ENCODE assay signal across 8 mouse cellular contexts in the genomic region with DNA sequence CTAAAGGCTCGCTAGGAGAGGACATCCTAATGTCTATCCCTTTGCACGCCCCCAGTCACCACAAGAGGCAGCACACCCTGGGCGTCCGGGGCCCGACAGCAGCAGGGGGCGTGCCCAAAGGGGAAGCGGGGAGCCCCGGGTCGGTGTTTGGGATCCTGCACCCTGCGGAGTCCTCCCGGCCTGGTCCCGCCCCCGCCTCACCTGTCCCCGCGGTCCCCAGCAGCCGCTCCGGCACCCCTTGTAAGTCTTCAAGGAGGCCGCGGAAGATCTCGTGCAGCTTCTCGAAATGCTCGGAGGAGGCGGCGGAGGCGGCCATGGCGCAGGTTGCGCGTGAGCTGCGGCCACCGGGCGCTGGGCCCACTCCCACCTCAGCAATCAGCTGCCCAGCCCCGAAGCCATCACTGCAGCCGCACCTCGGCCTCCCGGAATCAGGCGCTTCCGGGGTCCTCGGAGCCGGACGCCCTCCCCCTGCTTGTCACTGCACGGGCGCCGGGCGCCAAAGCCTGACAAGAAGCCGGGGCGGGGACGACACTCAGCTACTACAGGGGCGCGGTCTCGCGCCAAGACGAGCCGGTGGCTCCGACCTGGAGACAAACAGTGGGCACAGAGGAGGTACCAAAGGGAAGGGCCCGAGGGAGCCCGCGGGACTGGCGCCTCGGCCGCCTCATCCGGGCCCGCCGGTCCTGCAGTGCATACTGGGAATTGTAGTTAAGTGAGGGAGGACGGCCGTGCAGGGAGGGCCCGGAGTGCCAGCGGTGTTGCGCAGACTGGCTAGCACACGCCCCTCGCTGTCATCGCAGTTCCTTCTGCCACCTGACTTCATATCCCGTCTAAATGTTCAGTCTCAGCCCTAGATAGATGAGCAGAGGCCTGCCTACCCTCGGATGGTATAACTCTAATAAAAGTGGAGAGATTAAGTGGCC. TPM values are rescaled to one million over a fixed set of nuclear protein-coding genes. Genes with fewer than 3 reads are reported as not detected.
DNase-seq lines count a peak whose midpoint lies in the region; ATAC-seq and TF ChIP-seq lines count a peak whose summit lies in the region.

TSS of gene Vti1b (minus strand) at position 649 of the 923 bp plus-strand sequence.

- peaks cover 19% of the 10 kb centered on the region for H3K36me3 ChIP-seq in embryonic facial prominence, embryonic 14.5 days (ENCODE audit: control insufficient read depth, insufficient read depth, low read length)
- peaks cover 22% of the 10 kb centered on the region for H3K36me3 ChIP-seq in limb, embryonic 14.5 days (ENCODE audit: control insufficient read depth, insufficient read depth, low read length)
- peaks cover 12% of the 10 kb centered on the region for H3K36me3 ChIP-seq in midbrain, postnatal 0 days (ENCODE audit: insufficient read depth, low read length)

- ATAC-seq in embryonic facial prominence, embryonic 14.5 days (ENCODE audit: low read depth), result peak; percentile 98
- ATAC-seq in limb, embryonic 14.5 days (ENCODE audit: low FRiP score, low read depth), result peak; percentile 96
- ATAC-seq in midbrain, postnatal 0 days (ENCODE audit: low FRiP score), result peak; percentile 97

- TF ChIP-seq CTCF in midbrain, postnatal 0 days (IDR thresholded peaks at IDR 0.05), result peak; percentile 75

- H3K9ac ChIP-seq in embryonic facial prominence, embryonic 14.5 days (ENCODE audit: low read depth, low read length), result peak within 1 kb of the TSS; percentile 90
- H3K9ac ChIP-seq in limb, embryonic 14.5 days (ENCODE audit: low read depth, low read length, severe bottlenecking), result peak within 1 kb of the TSS; percentile 82
- peak within 1 kb of the TSS; percentile 86 for H3K9ac ChIP-seq in midbrain, postnatal 0 days (replicated peaks; ENCODE audit: low read length, poor library complexity, severe bottlenecking)

- no peaks in the 10 kb centered on the region for H3K9me3 ChIP-seq in embryonic facial prominence, embryonic 14.5 days (ENCODE audit: control insufficient read depth, low read length)
- H3K9me3 ChIP-seq in limb, embryonic 14.5 days (ENCODE audit: control insufficient read depth, low read length), result no peaks in the 10 kb centered on the region
- H3K9me3 ChIP-seq in midbrain, postnatal 0 days (ENCODE audit: low read length), result no peaks in the 10 kb centered on the region

- H3K4me1 ChIP-seq in embryonic facial prominence, embryonic 14.5 days (ENCODE audit: control insufficient read depth, insufficient read depth, low read length), result peaks cover 5% of the 10 kb centered on the region; the same call in 1 of the 2 replicates
- peaks cover 5% of the 10 kb centered on the region; the same call in 1 of the 2 replicates for H3K4me1 ChIP-seq in limb, embryonic 14.5 days (ENCODE audit: control insufficient read depth, insufficient read depth, low read length)
- peaks cover 5% of the 10 kb centered on the region; the same call in 1 of the 2 replicates for H3K4me1 ChIP-seq in midbrain, postnatal 0 days (ENCODE audit: insufficient read depth, low read length)

- whole genome bisulfite sequencing in embryonic facial prominence, embryonic 14.5 days, result 1% methylated on average over 38 of the region's 73 CpGs
- under 1% methylated on average over 67 of the region's 73 CpGs for WGBS in limb, embryonic 14.5 days
- WGBS in midbrain, postnatal 0 days, result under 1% methylated on average over 73 of the region's 73 CpGs

- peak; percentile 90 for DNase-seq in 3T3-L1 (ENCODE audit: low read depth, low spot score)
- peak; percentile 74 to 83 for DNase-seq in adrenal gland, postnatal 4 days (ENCODE audit: low spot score in 2 of 2)
- peak; percentile 95 for DNase-seq in embryonic facial prominence, embryonic 14.5 days (ENCODE audit: low spot score)
- DNase-seq in heart, adult 8-10 months (ENCODE audit: low spot score), result peak; percentile 94
- peak; percentile 95 for DNase-seq in kidney, adult 9 months
- peak; percentile 86 for DNase-seq in limb, embryonic 14.5 days (ENCODE audit: low spot score)
- peak; percentile 90 for DNase-seq in midbrain, postnatal 0 days (ENCODE audit: low spot score)
- DNase-seq in spleen, postnatal 14 days (ENCODE audit: low spot score in 2 of 2), result peak; percentile 77 to 81

- H3K4me3 ChIP-seq in embryonic facial prominence, embryonic 14.5 days (ENCODE audit: low read depth, low read length), result peak within 1 kb of the TSS; percentile 70
- H3K4me3 ChIP-seq in limb, embryonic 14.5 days (replicated peaks; ENCODE audit: low read length), result peak within 1 kb of the TSS; percentile 74
- H3K4me3 ChIP-seq in midbrain, postnatal 0 days (ENCODE audit: low read depth, low read length), result peak within 1 kb of the TSS; percentile 97

- 0 out of 2 replicates have a peak, but pooled peaks have one; percentile 28 for TF ChIP-seq POLR2A in limb, embryonic 14.5 days (IDR thresholded peaks at IDR 0.05; ENCODE audit: borderline replicate concordance, extremely low read depth, insufficient read depth, insufficient read length)

- peak within 1 kb of the TSS; percentile 72 for H3K4me2 ChIP-seq in embryonic facial prominence, embryonic 14.5 days (ENCODE audit: low read depth, low read length)
- H3K4me2 ChIP-seq in limb, embryonic 14.5 days (replicated peaks; ENCODE audit: low read depth, low read length, severe bottlenecking), result peak within 1 kb of the TSS; percentile 69
- H3K4me2 ChIP-seq in midbrain, postnatal 0 days (ENCODE audit: low read depth, low read length, poor library complexity, severe bottlenecking), result peak within 1 kb of the TSS; percentile 61

- no peaks in the 10 kb centered on the region for H3K27me3 ChIP-seq in embryonic facial prominence, embryonic 14.5 days (replicated peaks; ENCODE audit: control insufficient read depth, insufficient read depth, low read length)
- no peaks in the 10 kb centered on the region for H3K27me3 ChIP-seq in limb, embryonic 14.5 days (ENCODE audit: control insufficient read depth, insufficient read depth, low read length)
- no peaks in the 10 kb centered on the region for H3K27me3 ChIP-seq in midbrain, postnatal 0 days (ENCODE audit: insufficient read depth, low read length)

- peak within 1 kb of the TSS; percentile 93 for H3K27ac ChIP-seq in embryonic facial prominence, embryonic 14.5 days (replicated peaks; ENCODE audit: low read depth, low read length)
- H3K27ac ChIP-seq in limb, embryonic 14.5 days (replicated peaks; ENCODE audit: low read depth, low read length), result peak within 1 kb of the TSS; percentile 92
- H3K27ac ChIP-seq in midbrain, postnatal 0 days (ENCODE audit: low read depth, low read length), result peak within 1 kb of the TSS; percentile 94

RNA-seq across cellular contexts. Expression of gene Vti1b, which starts in this region (rescaled TPM):
- total RNA-seq in adrenal gland, postnatal 4 days (2021), result 10 to 100 TPM; 62.2 to 67.2 TPM
- 86.7 and 91.5 TPM in 2 replicates for polyA plus RNA-seq in embryonic facial prominence, embryonic 14.5 days (2014; fragmentation: Nextera tagmentation; extraction: Ambion mirVana)
- total RNA-seq in heart, adult 8-10 months (2022), result 100 to 1,000 TPM; 106 to 116 (median 110) TPM
- polyA plus RNA-seq in limb, embryonic 14.5 days (2012; rRNA removed), result 27.7 and 44.0 TPM in 2 replicates
- 85.7 and 94.6 TPM in 2 replicates for polyA plus RNA-seq in limb, embryonic 14.5 days (2014; fragmentation: Nextera tagmentation; extraction: Ambion mirVana)
- total RNA-seq in midbrain, postnatal 0 days (2014; rRNA removed), result 83.0 and 98.8 TPM in 2 replicates
- 228 and 230 TPM in 2 replicates for polyA plus RNA-seq in midbrain, postnatal 0 days (2015; fragmentation: Nextera tagmentation; extraction: Ambion mirVana)

Comparison
In these comparisons a context has a peak if more than half of its experiments do, and no peak if none do; other contexts are left out.
1. Peak in every context shown above with its lines: DNase-seq, ATAC-seq, H3K4me3 ChIP-seq and H3K27ac ChIP-seq.